ENCODE assay signal across 8 mouse cellular contexts in genomic region chr2:125782719-125783109, GRCm38 (mm10). TPM values are rescaled to one million over a fixed set of nuclear protein-coding genes. Genes with fewer than 3 reads are reported as not detected.
DNase-seq lines count a peak whose midpoint lies in the region; ATAC-seq lines count a peak whose summit lies in the region.

TSS of gene Secisbp2l (minus strand) at chr2:125782870.

- H3K4me1 ChIP-seq in hindbrain, embryonic 13.5 days (replicated peaks) = peaks cover 37% of the 10 kb centered on the region

- peak; percentile 97 for ATAC-seq in hindbrain, embryonic 13.5 days (ENCODE audit: low FRiP score)

- 0 out of 2 replicates have a peak, but pooled peaks cover 4% of the 10 kb centered on the region for H3K27me3 ChIP-seq in hindbrain, embryonic 13.5 days

- peak within 1 kb of the TSS; percentile 67 for H3K4me2 ChIP-seq in hindbrain, embryonic 13.5 days

- WGBS in hindbrain, embryonic 13.5 days = under 1% methylated on average over 26 of the region's 28 CpGs

- no peaks in the 10 kb centered on the region for H3K9me3 ChIP-seq in hindbrain, embryonic 13.5 days

- H3K4me3 ChIP-seq in hindbrain, embryonic 13.5 days = peak within 1 kb of the TSS; percentile 79

- peak within 1 kb of the TSS; percentile 91 for H3K9ac ChIP-seq in hindbrain, embryonic 13.5 days

- H3K27ac ChIP-seq in hindbrain, embryonic 13.5 days = peak within 1 kb of the TSS; percentile 88

- DNase-seq in NIH3T3 (ENCODE audit: low read depth) = peak; percentile 96
- peak; percentile 98 for DNase-seq in cerebellum, postnatal 10 days
- peak; percentile 83 to 91 for DNase-seq in frontal cortex, postnatal 14 days (ENCODE audit: low spot score in 2 of 2)
- DNase-seq in layer of hippocampus, postnatal 36 days = peak; percentile 95 to 97
- peak; percentile 96 for DNase-seq in lung, postnatal 36 days
- peak; percentile 95 for DNase-seq in retina, postnatal 1 day
- DNase-seq in urinary bladder, adult 18-20 months (ENCODE audit: low spot score in 2 of 2) = peak; percentile 95 to 96

- H3K36me3 ChIP-seq in hindbrain, embryonic 13.5 days = no peaks in the 10 kb centered on the region

RNA-seq across cellular contexts. Expression of gene Secisbp2l, which starts in this region (rescaled TPM):
- polyA plus RNA-seq in hindbrain, embryonic 13.5 days (2015; fragmentation: Nextera tagmentation; extraction: Ambion mirVana) = 28.8 and 29.3 TPM in 2 replicates
- total RNA-seq in layer of hippocampus, postnatal 36 days (2021) = 100 to 1,000 TPM; 102 to 104 TPM

Comparison
In these comparisons a context has a peak if more than half of its experiments do, and no peak if none do; other contexts are left out.
1. Peak in every context shown above with its lines: DNase-seq, ATAC-seq, H3K4me3 ChIP-seq and H3K27ac ChIP-seq.